Mouse (Mus musculus): Measurements from ENCODE around the gene Grhl3. TPM values are rescaled to one million over a fixed set of nuclear protein-coding genes. Genes with fewer than 3 reads are reported as not detected.

Grhl3 gene
- polyA plus RNA-seq, 1 experiment from 2014 or later = 0.39 TPM

GRCm38 (mm10) chr4:135518135-135518534 lies 55.3 kb downstream of the Grhl3 start:
- Histone ChIP-seq H3K4me3 (ENCODE audit: low read depth, low read length) (no peak overlapping the region), H3K9ac (ENCODE audit: low read depth, low read length) (no peak overlapping the region), H3K27me3 (replicated peaks; ENCODE audit: control insufficient read depth, insufficient read depth, low read length) (no peaks in the 10 kb centered on the region), H3K4me1 (replicated peaks; ENCODE audit: control insufficient read depth, insufficient read depth, low read length) (0 out of 2 replicates have a peak, but pooled peaks cover 3% of the 10 kb centered on the region), H3K9me3 (ENCODE audit: control insufficient read depth) (no peaks in the 10 kb centered on the region), H3K27ac (ENCODE audit: low read depth, low read length) (no peak overlapping the region), H3K36me3 (ENCODE audit: control insufficient read depth, insufficient read depth) (no peaks in the 10 kb centered on the region), H3K4me2 (replicated peaks; ENCODE audit: low read depth) (no peak overlapping the region)
- TF ChIP-seq CTCF (IDR thresholded peaks at IDR 0.05; ENCODE audit: low read depth) = no peak
- ATAC-seq = peak; percentile 47
- 40% methylated on average over 12 of the region's 12 CpGs for WGBS

- H3K4me3 ChIP-seq (ENCODE audit: low read depth, low read length) = no peak overlapping the region
- no peaks in the 10 kb centered on the region for H3K27me3 ChIP-seq (replicated peaks; ENCODE audit: control insufficient read depth, insufficient read depth, low read length)
- no peaks in the 10 kb centered on the region for H3K36me3 ChIP-seq (ENCODE audit: control insufficient read depth, insufficient read depth)
- ATAC-seq = no peak
- no peaks in the 10 kb centered on the region for H3K9me3 ChIP-seq (ENCODE audit: control insufficient read depth)
- 58% methylated on average over 15 of the region's 15 CpGs for whole genome bisulfite sequencing
- H3K4me2 ChIP-seq (replicated peaks; ENCODE audit: low read depth) = no peak overlapping the region
- TF ChIP-seq CTCF (IDR thresholded peaks at IDR 0.05; ENCODE audit: low read depth) = peak; percentile 91
- H3K27ac ChIP-seq (ENCODE audit: low read depth, low read length) = no peak overlapping the region
- H3K9ac ChIP-seq (ENCODE audit: low read depth, low read length) = no peak overlapping the region
- H3K4me1 ChIP-seq (replicated peaks; ENCODE audit: control insufficient read depth, insufficient read depth, low read length) = 0 out of 2 replicates have a peak, but pooled peaks cover 3% of the 10 kb centered on the region
Measured at GRCm38 (mm10) chr4:135516351-135517316, 56.8 kb downstream of the Grhl3 start.

GRCm38 (mm10) chr4:135514925-135515324 lies 58.5 kb downstream of the Grhl3 start:
- H3K4me2 ChIP-seq (replicated peaks; ENCODE audit: low read depth) = no peak overlapping the region
- 0 out of 2 replicates have a peak, but pooled peaks cover 3% of the 10 kb centered on the region for H3K4me1 ChIP-seq (replicated peaks; ENCODE audit: control insufficient read depth, insufficient read depth, low read length)
- H3K4me3 ChIP-seq (ENCODE audit: low read depth, low read length) = no peak overlapping the region
- H3K27ac ChIP-seq (ENCODE audit: low read depth, low read length) = no peak overlapping the region
- WGBS = 76% methylated on average over 14 of the region's 14 CpGs
- H3K36me3 ChIP-seq (ENCODE audit: control insufficient read depth, insufficient read depth) = no peaks in the 10 kb centered on the region
- H3K27me3 ChIP-seq (replicated peaks; ENCODE audit: control insufficient read depth, insufficient read depth, low read length) = no peaks in the 10 kb centered on the region
- no peak for TF ChIP-seq CTCF (IDR thresholded peaks at IDR 0.05; ENCODE audit: low read depth)
- no peak overlapping the region for H3K9ac ChIP-seq (ENCODE audit: low read depth, low read length)
- no peak for ATAC-seq
- no peaks in the 10 kb centered on the region for H3K9me3 ChIP-seq (ENCODE audit: control insufficient read depth)

- Histone ChIP-seq H3K27me3 (replicated peaks; ENCODE audit: control insufficient read depth, insufficient read depth, low read length) (no peaks in the 10 kb centered on the region), H3K9ac (ENCODE audit: low read depth, low read length) (no peak overlapping the region), H3K4me3 (ENCODE audit: low read depth, low read length) (no peak overlapping the region), H3K4me1 (replicated peaks; ENCODE audit: control insufficient read depth, insufficient read depth, low read length) (0 out of 2 replicates have a peak, but pooled peaks cover 3% of the 10 kb centered on the region), H3K27ac (ENCODE audit: low read depth, low read length) (no peak overlapping the region), H3K4me2 (replicated peaks; ENCODE audit: low read depth) (no peak overlapping the region), H3K9me3 (ENCODE audit: control insufficient read depth) (no peaks in the 10 kb centered on the region), H3K36me3 (ENCODE audit: control insufficient read depth, insufficient read depth) (no peaks in the 10 kb centered on the region)
- WGBS = 31% methylated on average over 7 of the region's 7 CpGs
- no peak for TF ChIP-seq CTCF (IDR thresholded peaks at IDR 0.05; ENCODE audit: low read depth)
- peak; percentile 59 for ATAC-seq
Measured at GRCm38 (mm10) chr4:135513865-135514264, 59.6 kb downstream of the Grhl3 start.

- H3K4me3 ChIP-seq (ENCODE audit: low read depth, low read length) = no peak overlapping the region
- no peak overlapping the region for H3K4me2 ChIP-seq (replicated peaks; ENCODE audit: low read depth)
- TF ChIP-seq CTCF (IDR thresholded peaks at IDR 0.05; ENCODE audit: low read depth) = no peak
- H3K27ac ChIP-seq (ENCODE audit: low read depth, low read length) = no peak overlapping the region
- H3K4me1 ChIP-seq (replicated peaks; ENCODE audit: control insufficient read depth, insufficient read depth, low read length) = 0 out of 2 replicates have a peak, but pooled peaks cover 3% of the 10 kb centered on the region
- no peaks in the 10 kb centered on the region for H3K9me3 ChIP-seq (ENCODE audit: control insufficient read depth)
- WGBS = 56% methylated on average over 12 of the region's 12 CpGs
- H3K9ac ChIP-seq (ENCODE audit: low read depth, low read length) = no peak overlapping the region
- H3K36me3 ChIP-seq (ENCODE audit: control insufficient read depth, insufficient read depth) = no peaks in the 10 kb centered on the region
- ATAC-seq = no peak
- no peaks in the 10 kb centered on the region for H3K27me3 ChIP-seq (replicated peaks; ENCODE audit: control insufficient read depth, insufficient read depth, low read length)
Measured at GRCm38 (mm10) chr4:135509515-135509914, 63.9 kb downstream of the Grhl3 start.

GRCm38 (mm10) chr4:135508419-135509039 lies 64.9 kb downstream of the Grhl3 start:
- no peaks in the 10 kb centered on the region for H3K4me1 ChIP-seq (replicated peaks; ENCODE audit: control insufficient read depth, insufficient read depth, low read length)
- no peak overlapping the region for H3K4me3 ChIP-seq (ENCODE audit: low read depth, low read length)
- no peak overlapping the region for H3K27ac ChIP-seq (ENCODE audit: low read depth, low read length)
- no peaks in the 10 kb centered on the region for H3K9me3 ChIP-seq (ENCODE audit: control insufficient read depth)
- no peak for ATAC-seq
- peak; percentile 94 for TF ChIP-seq CTCF (IDR thresholded peaks at IDR 0.05; ENCODE audit: low read depth)
- 17% methylated on average over 13 of the region's 13 CpGs for WGBS
- H3K27me3 ChIP-seq (replicated peaks; ENCODE audit: control insufficient read depth, insufficient read depth, low read length) = no peaks in the 10 kb centered on the region
- H3K36me3 ChIP-seq (ENCODE audit: control insufficient read depth, insufficient read depth) = no peaks in the 10 kb centered on the region
- H3K4me2 ChIP-seq (replicated peaks; ENCODE audit: low read depth) = peak overlapping the region; percentile 37; the same call in 1 of the 2 replicates
- no peak overlapping the region for H3K9ac ChIP-seq (ENCODE audit: low read depth, low read length)

Measured in intestine, postnatal 0 days (tissue).